Mouse (Mus musculus) megakaryocyte, embryonic 14.5 days (primary cell): Measurements from ENCODE around the gene Olfr237-ps1.

Experiments used
- FLI1 ChIP-seq: IDR thresholded peaks from 2 replicates; pipeline ENCODE4 v1.6.1; 2012; ENCODE audit warnings: low read length, inconsistent platforms, mixed read lengths
- GATA1 ChIP-seq: IDR thresholded peaks from 3 replicates; pipeline ENCODE4 v1.6.1; 2012; ENCODE audit warnings: mixed read lengths, low read length, inconsistent platforms, borderline replicate concordance

DNA sequence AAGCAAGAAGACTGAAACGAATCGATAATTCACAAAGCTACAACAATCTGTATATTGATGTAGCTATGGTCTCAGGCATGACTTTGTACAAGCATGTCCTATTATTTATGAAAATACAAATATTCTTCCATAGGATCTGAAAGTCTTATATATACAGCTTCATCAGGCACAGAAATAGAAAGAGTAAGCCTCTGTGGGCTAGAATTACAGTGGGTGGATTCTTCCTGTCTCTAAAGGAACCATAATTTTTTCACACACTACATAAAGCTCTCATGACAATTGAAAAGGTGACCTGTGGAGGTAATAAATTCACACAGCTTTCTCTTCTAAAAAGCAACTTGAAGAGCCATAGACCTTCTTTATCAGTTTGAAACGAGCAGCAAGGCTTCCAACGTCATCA lies 25.5 kb downstream of the Olfr237-ps1 start, which contains the start of gene Olfr13:
- TF ChIP-seq GATA1 (no peak), FLI1 (no peak)
